Mouse (Mus musculus) kidney, adult 10 weeks (tissue): ENCODE data around the gene Nolc1. TPM values are rescaled to one million over a fixed set of nuclear protein-coding genes. Genes with fewer than 3 reads are reported as not detected.

Experiments
- polyA plus RNA-seq: library from polyadenylated mRNA; stranded (reverse); fragments of 350-450 nt; fragmentation: Illumina TruSeq; extraction: RNeasy Lipid Tissue Mini Kit (QIAGEN cat#74804); gene quantifications from one replicate; pipeline ENCODE4 v1.2.3, GENCODE M21; 2014; ENCODE audit warnings: low read depth, low replicate concordance

The Nolc1 gene
- 8.6 TPM for polyA plus RNA-seq

DNA sequence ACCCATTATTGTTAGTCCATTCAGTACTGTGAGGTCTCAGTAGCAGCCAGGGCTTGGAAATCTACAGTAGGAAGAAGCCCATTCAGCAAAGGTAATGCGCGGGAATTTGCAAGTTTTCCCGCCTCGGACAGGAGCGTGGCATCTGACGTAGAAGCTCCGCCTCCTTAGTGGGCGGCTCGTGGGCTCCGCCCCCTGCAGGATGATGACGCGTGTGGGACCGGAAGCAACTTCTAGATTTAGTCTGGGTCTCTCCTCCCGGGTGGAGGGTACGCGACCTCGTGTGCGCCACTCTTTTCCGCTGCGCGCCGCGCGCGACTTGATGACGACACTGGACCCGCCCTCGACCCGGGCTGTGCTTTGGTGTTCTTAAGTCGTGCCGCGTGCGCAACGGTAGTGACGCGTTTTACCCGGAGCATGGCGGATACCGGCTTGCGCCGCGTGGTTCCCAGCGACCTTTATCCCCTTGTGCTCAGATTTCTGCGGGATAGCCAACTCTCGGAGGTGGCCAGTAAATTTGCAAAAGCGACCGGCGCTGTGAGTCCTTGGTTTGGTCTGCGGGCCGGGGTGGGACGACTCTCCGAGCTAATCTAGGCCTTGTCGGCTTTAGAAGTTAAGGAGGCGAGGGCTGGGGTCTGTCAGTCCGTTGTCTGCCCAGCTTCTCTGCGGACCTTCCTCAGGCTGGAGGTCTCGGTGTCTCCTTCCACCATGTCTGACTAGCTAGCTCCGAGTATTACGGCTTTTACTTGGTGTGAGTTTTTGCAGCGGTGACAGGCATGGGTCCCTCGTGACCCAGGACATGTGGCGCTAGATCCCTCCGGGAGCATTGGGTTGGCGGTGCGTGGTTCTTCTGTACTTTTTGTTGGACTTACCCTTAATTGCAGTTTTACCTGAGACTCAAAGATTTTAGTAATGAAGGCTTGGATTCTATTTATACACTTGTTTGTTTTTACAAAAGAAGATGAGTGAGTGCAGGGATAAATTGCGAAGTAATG lies at the start of gene Nolc1:
Gene Nolc1 (plus strand): TSS at position 248 of the 992 bp plus-strand sequence.

DNA sequence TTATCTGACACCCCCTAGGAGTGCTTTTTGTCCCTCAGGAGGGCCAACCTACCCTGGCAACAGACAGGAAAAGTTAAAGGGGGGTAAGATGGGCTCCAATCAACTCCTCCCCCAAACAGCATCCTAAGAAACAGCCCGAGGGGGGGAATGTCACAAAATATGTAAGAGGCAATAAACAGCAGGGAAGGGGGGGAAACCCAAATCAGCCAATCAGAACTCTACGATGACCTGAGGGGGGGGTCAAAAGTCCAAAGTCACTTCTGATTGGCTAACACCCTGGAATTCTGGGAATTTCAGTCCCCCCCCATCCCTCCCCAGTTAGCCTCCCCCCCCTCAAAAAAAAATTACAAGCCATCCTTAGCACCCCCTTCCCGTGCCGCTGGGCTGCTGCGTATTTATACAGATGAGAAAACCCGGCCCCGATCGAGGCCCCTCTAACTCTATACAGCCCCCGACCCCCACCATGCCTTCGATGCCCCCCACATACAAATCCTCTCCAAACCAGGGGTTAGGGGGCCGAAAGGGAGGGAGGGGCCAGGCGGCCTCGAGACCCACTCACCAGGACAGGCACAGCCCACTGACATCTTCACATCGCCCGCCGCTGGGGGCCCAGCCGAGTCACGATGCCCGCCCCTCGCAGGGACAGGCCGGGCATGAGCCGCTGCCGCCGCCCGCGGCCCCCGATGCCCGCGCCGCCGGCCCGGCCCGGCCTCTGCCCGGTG lies 31.2 kb upstream of the Nolc1 start, which contains the start of gene Pprc1:
Gene Pprc1 (plus strand): TSS at position 616 of the 722 bp plus-strand sequence.

DNA sequence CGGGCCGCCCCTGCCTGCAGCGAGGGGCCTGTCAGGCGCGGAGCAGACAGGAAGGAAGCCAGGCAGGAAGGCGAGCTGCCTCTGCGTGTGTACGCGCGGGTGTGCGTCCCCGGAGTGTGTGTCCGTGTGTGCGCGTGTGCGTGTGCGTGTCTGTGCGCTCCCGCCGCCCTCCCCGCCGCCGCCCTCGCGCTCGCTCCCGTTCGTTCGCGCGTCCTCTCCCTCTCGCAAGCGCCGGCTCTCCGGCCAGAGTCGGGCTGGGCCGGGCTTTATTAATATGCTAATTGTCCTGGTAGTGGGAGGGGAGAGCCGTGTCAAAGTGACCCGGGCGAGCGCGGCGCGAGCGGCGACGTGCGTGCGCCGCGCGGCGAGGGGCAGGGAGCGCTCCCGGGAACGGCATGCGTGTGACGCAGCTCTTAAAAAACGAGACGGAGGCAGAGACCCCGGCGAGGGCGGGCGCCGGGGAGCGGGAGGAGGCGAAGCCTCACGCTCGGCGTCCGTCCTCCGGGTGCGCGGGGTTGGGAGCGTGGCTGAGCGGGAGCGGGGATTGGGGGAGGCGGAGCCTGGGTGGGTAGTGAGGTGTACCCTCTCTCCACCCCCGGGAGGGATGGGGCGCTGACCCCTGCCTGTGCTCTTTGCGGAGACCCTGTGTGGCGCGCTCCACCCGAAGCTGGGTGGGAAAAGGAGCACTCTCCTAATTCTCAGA lies 30.5 kb upstream of the Nolc1 start, which contains the start of gene Ldb1:
Gene Ldb1 (minus strand): TSS at position 222 of the 703 bp plus-strand sequence.

DNA sequence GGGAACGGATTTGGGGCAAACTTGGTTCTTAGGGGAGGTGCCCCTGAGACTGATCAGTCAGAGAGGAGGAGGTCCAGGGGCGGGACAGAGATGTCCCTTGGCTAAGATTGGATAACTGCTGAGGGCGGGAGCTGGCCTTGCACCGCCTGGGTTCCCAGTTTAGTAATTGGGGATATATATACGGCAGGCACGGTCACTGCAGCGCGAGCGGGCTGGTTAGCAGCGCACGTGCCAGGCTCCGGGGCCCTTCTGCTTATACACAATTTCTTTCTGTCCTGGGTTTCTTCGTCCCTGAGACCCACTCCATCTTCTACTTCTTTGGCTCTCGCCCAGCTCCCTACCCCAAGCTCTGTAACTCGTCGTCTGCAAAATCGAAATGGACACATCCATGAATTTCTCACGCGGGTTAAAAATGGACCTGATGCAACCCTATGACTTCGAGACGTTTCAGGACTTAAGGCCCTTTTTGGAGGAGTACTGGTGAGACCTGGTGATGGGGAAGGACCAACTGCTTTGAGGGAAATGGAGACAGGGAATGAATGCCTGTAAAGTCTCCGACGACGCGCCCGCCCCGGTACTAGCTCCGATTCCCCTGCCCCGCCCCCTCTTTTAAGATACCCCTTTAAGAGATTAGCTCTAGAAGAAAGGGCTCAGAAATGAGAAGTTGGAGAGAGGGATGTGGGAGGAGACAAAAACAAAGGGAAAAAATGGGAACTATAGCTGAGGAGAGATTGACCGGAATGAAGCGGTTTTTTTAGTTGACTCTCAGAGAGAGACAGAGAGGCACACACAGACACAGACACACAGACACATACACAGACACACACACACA lies 56.2 kb downstream of the Nolc1 start, which contains the start of gene Elovl3:
Gene Elovl3 (plus strand): TSS at position 204 of the 832 bp plus-strand sequence.

Other genes with a start within 250 kb of the Nolc1 start
- gene Armh3, start 77.4 kb upstream of the Nolc1 start, polyA plus RNA-seq = 17.1 TPM
- gene Hps6, start 72.4 kb upstream of the Nolc1 start, polyA plus RNA-seq = not detected
- 1.6 TPM for gene Pprc1, start 31.0 kb upstream of the Nolc1 start, polyA plus RNA-seq
- 10.6 TPM for gene Ldb1, start 30.6 kb upstream of the Nolc1 start, polyA plus RNA-seq
- 0.36 TPM for gene Elovl3, start 56.0 kb downstream of the Nolc1 start, polyA plus RNA-seq
- gene Pitx3, start 72.5 kb downstream of the Nolc1 start, polyA plus RNA-seq = not detected
- gene Gbf1, start 76.6 kb downstream of the Nolc1 start, polyA plus RNA-seq = 17.7 TPM
- gene Nfkb2, start 228.5 kb downstream of the Nolc1 start, polyA plus RNA-seq = 0.61 TPM